Mouse (Mus musculus) heart, adult 2 months (tissue): ENCODE data around the gene Eps15.

ENCODE experiments used
- CTCF ChIP-seq: fragments of 200-600 bp; IDR thresholded peaks from 2 replicates; pipeline ENCODE4 v1.8.1; 2022; ENCODE audit warnings: antibody characterized with exemption, mild to moderate bottlenecking, moderate library complexity
- POLR2A ChIP-seq: fragments of 200-500 bp; IDR thresholded peaks from 2 replicates; pipeline ENCODE4 v1.6.1; 2011; ENCODE audit warnings: mild to moderate bottlenecking, low read depth, low read length, control low read depth; ENCODE audit not compliant: insufficient read depth

DNA sequence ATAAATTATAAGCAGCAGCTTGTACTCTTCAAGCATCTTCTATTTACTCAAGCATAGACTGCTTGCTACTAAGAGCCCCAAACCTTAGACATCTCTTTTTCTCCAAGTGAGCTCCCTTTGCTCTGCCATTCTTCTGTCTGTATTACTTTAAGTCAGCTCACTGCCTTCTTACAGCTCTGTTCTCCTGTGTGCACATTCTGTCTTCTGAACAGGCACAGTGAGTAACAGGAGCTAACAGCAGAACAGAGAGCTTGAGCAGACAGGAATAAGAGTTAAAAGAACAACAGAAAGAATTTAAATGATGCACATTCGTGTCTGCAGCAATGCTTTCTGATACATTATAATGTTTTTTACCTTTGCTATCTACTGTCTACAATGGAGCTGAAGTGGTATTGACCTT, 61.2 kb downstream of the Eps15 start:
- TF ChIP-seq CTCF = no peak
- no peak for TF ChIP-seq POLR2A
